Mouse (Mus musculus) c-Kit-positive CD71-positive TER-119-positive erythroid progenitor cells, embryonic 14.5 days (primary cell): Measurements from ENCODE around the gene Map3k1.

Source experiments
- DNase-seq: peaks from one replicate; pipeline ENCODE4 v3.0.0-alpha.2; 2013; ENCODE audit warnings: low spot score

The Map3k1 gene

DNA sequence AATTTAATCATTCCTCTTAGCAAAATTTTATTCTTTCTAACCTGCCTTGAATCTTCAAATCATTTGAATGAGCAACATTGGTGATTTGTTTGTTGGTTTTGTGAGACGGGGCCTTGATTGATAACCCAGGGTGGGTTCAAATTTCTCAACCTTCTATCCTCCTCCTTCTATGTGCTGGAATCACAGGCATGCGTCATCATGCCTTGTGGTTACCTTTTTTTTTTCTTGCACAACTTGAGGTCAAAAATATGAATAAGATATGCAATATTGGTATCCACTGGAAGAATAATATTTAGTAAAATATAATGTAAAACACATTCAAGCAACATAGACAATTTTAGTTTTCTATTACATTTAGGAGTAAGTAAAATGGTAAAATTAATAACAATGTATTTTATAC is 3.9 kb upstream of the Map3k1 start:
- no peak for DNase-seq

DNA sequence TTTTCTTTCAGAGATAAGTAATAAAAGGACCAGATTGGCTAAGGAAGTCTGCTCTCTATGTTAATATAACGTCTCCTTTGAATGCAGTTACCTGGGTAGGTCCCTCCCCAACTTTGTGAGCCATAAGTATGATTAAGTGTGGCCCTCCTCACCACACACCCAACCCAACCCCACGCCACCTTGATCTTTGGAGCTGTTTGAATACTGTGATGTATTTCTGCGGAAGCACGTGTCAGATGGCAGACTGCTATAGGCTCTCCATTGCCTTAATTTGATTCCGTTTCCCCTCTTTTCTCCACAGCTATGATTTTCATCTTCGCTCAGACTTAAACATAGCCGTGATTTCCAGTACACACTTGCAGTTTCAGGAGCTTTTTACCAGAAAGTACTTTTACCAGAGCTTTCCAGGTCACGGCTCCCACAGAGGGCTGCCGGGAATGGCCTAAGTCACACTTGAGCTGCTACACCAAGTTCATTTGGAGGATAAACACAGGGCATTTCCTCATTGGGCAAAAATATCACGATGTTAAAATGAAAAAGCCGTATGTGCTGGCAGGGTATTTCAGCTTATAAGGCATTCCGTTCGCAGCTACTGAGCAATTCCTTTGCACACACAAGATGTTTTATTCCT is 2.3 kb upstream of the Map3k1 start:
- no peak for DNase-seq

DNA sequence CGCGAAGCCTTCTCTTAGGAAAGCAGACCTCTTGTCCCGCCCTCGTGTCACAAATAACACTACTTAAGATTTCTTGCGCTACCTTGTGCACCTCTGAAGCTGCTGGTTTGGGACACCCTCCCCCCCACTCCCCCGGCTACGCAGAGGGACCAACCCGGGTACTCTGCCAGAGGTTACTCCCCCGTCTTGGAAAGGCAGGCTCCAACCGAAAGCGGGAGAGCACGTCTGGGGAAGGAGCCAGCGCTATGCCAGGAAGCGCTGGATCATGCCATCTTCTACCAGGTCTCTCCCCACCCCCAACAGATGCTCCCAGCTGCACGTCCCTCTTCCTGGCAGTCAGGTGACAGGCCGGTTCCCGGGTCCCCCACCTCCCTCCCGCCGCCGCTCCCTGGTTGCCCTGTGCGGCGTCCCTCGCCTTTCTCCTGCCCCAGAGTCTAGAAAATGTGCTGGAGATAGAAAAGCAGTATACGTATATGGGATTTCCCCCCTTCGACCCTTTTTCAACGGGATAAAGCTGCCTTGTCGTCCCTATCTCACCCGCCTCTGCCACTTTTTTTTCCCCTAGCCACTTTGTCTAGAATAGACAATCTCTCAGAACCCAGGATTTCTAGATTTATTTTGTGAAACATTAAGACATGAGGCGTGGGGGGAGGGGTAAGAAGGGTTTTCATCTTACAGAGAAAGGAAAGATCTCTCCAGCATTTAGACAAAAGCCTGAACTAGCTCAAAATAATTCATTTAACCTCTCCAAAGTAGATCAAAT is 854 bp upstream of the Map3k1 start:
- no peak for DNase-seq

DNA sequence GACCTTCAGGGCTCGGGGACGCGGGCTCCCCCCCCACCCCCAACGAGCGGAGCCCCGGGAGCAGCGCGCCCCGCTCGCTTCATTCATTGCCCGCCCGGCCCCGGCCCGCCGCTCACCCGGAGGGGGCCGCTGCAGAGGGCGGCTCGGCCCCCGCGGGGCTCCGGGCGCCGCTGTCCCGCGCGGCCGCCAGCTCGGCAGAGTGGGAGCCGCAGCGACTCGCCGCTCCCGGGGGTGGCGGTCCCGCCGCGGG is 481 bp downstream of the Map3k1 start:
- DNase-seq, result no peak

DNA sequence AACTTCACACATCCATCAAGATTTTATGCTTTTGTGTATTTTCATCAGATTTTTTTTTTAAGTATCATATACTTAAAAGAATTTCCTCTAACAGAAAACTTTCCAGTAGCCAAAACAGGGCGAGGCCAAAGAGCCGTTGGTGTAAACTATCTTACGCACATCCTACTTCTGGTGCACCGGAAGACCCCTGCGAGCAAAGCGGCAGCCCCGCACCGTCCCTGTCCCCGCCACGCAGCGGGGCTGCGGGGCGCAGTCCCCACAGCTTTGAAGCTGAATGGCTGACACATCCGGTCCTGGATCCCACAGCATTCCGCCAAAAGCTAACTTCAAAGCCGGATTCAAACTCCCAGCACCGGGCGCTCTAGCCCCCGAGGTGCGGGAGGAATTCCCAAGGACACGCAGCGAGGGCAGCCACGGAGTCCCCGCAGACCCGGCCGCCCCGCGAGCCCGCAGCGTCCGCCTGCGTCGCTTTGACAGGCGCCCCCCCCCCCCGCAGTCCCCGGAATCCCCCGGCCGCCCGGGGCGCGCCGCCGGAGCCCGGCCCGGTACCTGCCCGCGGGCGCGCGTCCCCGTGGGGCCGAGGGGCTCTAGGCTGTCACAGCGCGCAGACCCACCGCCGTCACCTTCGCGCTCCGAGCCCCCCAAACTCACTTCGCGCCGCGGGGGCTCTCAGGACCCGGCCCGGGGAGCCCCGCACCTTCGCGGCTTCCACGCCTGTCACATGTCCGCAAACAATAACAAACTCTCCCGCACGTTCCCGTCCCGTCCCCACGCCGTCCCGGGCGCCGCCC is 1.0 kb downstream of the Map3k1 start:
- no peak for DNase-seq

DNA sequence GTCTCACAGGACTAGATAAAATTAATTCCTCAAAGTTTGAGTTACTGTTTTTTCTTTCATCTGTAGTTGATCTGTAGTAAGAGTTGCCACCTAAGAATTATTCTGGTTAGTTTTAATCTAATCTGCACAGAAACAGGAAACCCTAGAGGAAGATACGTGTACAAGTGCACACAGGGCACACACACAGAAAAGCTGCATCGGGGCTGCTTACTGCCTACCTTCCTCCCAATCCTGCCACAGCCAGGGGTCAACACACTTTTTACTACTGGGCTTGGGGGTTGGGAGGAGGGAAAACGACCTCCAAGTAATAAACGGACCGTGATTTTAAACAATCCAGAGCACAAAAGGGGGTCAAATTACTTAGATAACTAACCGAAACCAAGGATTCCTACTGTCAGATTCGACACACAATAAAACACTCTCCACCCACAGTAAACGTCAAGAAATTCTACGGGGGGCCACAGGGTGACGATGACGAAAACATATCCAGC is 1.6 kb downstream of the Map3k1 start:
- no peak for DNase-seq

DNA sequence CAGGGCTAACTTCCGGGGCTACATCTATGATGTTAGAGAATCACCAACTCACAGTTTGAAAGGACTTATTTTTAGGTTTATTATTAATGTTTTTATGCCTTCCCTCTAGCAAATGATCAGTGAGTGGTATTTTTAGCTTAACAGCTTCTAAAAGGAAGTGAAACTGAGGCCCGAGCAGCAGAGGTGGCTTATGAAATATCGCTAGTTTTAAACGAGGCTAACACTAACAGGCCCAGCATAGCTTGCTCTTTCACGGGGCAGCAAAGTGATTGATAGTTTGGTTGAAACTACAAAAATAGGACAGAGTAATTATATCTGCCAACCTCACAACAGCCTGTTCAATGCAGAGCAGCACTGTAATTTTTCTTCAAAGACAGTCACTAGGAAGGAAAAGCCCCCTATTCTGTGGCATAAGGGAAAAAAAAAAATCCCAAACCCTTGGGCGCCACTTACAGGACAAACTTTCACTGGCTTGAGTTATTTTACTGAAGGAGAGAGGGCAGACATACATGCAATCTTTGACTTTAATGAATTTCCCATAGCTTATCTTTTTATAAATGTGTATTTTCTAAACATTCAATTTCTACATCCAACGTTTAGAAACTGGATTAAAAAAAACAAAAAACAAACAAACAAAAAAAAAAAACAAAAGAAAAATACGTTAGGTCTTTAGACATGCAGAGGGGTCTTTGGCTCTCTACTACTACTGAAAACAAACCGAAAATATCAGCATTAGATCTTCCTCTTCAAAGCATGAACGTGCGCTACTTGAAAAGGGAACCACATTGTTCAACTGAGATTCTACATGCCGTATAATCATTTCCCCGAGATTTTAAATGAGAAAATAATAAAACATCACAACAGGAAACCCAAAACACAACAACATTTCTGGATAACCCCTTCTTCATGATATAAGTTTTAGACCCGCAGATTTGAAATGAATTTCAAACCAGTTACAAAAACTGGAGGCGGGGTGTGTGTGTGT is 2.8 kb downstream of the Map3k1 start:
- DNase-seq, result no peak

DNA sequence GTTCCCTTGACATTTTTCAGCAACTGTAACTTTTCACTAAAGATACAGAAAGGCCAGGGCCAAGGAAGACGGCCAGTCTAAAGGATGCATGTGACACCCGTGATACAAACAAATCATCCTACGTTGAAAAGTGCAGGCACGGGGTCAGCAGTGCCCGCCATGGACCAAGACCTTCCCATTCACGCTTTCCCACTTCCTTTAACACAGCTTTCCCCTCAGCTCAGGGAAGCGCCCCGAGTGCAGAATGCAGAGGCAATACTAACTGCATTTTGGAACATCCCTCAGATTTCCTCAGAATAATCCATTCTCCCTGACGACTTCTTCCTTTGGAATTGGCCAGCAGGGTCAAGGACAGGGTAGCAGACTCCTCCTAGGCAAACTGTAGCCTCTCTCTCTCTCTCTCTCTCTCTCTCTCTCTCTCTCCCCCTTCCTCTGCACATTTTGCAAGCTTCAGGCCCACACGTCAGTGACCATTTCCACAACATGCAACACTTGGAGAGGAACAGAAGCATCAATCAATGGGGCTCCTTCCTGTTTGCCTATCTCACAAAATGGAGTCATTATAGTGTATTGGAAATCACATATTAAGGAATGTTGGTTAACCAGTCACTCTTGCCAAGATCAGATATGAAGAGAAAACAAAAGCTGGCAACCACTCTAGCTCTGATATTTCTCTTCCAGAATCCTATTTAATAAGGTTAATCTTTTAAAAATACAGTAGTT is 3.7 kb downstream of the Map3k1 start:
- no peak for DNase-seq

DNA sequence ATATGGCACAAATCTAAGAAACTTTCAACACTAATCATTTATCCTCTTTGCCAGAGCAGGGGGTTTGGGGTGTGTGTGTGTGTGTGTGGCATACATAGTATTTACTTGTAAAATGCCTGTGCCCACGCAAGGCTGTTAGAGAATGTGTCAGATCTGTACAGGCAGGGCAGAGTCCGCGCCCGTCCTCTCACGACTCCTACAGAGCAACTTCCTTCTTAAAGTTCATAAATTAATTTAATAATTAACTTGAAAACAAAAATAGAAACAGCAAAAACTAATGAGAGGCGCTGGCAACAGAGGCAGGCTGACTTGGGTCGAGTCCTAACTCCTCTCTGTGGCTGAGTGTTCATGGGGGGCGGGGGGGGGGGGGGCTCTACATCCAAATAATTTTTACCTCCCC is 4.6 kb downstream of the Map3k1 start:
- DNase-seq, result no peak

DNA sequence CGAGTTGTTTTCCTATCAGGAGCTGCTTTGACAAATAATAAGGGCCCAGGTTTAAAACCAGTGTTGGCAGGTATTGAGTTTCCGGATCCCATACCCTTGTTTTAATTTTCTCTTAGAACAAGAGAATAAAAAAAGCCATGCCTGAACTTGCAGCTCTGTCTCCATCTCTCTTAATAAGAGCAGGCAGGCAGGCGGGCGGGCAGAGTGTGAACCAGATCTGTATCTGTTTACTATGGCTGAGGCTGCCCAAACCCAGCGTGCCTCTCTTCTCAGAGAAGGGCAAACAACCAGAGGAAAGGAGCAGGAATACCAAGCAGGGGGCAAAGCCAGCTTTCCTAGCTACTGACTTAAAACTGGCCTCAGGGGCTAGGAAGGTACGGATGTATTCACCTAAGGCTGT is 5.3 kb downstream of the Map3k1 start:
- no peak for DNase-seq

DNA sequence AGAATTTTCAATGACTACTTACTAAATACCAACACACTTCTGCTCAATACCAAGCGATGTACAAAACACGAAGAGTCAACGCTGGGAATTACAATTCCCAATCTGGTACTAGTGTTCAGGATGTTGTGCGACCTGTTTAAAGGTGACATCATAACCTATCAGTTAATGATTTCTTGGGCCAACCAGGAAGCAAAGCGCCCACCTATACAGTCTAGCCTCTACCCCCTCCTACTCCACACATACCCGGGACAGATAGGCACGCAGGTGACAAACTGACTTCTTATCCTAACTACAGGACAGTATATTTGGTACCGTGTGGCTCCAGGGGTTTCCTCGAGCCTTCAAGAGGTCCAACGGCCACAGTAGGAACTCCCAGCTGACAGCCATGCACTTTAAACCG is 5.9 kb downstream of the Map3k1 start:
- no peak for DNase-seq

DNA sequence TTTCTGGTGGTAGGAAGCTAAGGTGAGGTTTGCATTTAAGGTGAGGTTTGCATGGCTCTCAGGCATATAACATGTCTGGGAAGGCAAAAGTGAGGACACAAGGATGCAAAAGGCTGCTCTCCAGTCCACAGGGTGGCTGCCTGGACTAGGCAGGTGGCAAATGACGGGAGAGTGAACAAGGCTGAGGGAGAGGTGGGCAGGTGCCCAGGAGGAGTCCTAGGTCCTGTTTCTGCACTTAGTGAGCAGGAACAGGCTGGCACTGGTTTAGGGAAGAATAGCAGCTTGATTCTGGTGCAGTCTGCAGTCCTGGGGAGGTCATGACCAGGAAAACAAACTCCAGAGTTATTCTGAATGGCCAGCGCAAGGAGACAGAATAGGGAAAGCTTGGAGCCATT is 6.5 kb downstream of the Map3k1 start:
- DNase-seq, result no peak

DNA sequence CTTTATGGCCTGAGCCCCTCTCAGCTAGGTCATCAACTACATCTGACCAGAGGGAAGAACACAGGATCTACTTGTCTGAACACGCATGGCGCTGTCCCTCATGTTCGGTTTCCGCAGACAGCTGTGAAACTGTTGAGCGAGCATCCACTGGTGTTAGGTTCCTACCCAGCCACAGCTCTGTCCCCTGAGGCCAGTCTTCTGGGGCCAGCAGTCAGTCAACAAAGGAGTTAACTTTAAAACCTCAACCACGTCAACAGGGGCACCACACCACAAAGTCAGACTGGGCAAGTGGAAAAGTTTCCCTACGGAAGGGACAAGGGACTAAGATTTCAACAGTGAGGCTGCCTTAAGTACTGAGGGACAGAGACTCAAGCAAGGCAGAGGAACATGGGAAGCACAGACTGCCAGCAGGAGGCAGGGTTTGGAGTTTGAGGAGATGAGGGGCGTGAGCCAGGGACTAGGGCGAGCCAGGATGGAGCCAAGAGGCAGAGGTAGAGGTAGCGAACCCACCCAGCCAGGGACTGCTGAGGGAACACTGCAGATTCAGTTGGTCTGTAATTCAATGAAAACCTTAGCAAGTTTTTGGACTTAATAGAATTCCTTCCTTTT is 7.0 kb downstream of the Map3k1 start:
- DNase-seq, result no peak

DNA sequence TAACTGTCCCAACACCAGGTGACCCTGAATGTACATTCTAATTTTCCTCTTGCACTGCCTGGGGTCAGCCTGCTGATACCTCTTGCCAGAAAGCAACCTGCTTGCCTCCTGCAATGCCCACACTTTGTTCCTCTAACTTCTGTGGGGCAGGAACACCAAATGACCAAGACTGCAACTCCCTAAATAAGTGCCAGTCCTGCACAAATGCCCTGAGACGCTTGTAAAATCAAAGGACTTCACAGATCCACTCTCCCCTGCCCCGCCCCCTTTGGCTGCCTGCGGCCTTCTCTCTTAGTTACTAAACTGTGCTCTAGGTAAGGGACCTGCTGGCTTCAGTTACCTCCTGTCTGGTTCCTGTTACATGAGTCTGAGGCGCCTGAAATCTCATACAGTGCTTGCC is 7.9 kb downstream of the Map3k1 start:
- DNase-seq, result no peak

DNA sequence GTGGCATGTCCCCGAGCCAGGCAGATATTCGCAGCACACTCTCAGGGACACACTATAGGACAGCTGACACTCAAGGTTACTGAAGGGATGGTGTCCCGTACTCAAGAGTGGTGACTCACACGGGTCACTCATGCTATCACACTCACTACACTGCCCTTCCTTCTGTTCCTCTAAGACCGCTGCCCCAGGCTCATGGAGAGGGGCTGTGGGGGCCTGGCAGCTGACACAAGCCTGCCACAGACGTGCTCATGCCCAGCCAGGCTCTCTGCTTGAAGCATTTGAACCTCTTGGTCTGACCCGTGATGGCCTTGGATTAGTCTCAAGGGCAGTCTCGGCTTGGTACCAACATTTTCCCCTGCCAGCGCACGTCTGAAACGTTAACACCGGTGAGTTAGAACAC is 10.7 kb downstream of the Map3k1 start:
- no peak for DNase-seq

DNA sequence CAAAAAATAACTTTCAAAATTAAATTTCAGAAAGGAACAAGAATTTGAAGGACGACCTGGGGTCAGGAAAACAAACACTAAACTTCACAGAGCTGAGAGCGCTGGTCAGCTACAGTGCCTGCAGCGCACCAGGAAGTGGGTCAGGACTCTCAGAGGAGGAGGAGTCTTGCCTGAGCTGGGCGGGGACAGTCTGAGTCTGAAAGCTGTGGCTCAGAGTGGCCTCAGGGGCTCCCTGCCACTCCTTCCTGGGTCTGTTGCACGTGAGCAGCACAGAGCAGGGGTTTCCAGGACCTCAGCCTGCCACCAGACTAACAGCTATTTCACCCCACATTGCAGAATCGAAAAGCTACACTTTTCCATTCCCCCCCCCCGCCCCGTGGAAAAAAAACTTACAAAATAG is 11.8 kb downstream of the Map3k1 start:
- DNase-seq, result no peak

DNA sequence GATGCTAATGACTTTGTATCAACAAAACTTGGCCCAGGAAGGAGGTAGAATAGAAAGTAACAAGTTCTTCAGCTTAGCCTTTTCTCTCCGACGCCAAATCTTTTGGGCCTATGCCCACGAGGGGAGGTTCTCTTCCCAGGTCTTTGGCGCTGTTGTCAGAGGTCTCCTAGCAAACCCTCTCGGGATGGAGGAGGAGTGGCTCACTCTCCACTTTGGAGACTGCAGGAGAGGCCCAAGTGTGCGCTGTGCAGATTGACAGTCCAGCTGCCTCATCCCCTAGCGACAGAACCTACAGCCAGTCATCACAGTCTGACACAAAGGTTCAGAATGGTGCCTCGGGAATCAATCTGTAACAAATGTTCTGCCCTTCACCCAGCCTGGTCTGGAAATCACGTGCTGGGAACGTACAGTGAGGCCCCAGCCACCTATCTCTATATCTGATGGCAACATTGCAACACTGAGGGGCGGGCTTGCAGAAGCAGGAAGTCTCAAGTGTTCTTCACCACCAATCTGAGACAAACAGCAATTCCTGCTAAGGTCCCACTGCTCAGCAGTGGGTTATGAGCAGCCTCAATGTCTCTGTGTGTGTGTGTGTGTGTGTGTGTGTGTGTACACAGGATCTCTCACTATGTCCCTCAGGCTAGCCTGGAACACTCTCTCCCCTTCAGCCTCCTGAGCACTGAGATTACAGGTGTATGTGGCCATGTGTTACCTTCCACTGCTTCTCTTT is 12.4 kb downstream of the Map3k1 start:
- no peak for DNase-seq

DNA sequence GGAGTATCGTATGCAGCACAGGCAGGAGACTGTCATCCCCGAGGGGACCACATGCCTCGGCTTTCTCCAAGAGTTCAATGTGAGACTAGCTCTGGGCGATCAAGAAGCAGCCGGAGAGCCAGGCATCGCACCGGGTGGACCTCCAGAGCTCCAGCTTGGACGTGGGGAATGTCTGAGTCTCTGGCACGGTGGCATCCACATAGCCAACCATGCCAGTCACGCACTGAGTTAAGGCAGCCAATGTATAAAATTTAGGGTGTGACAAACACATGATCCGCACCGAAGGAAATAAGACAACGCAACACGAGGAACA is 15.9 kb downstream of the Map3k1 start:
- no peak for DNase-seq

DNA sequence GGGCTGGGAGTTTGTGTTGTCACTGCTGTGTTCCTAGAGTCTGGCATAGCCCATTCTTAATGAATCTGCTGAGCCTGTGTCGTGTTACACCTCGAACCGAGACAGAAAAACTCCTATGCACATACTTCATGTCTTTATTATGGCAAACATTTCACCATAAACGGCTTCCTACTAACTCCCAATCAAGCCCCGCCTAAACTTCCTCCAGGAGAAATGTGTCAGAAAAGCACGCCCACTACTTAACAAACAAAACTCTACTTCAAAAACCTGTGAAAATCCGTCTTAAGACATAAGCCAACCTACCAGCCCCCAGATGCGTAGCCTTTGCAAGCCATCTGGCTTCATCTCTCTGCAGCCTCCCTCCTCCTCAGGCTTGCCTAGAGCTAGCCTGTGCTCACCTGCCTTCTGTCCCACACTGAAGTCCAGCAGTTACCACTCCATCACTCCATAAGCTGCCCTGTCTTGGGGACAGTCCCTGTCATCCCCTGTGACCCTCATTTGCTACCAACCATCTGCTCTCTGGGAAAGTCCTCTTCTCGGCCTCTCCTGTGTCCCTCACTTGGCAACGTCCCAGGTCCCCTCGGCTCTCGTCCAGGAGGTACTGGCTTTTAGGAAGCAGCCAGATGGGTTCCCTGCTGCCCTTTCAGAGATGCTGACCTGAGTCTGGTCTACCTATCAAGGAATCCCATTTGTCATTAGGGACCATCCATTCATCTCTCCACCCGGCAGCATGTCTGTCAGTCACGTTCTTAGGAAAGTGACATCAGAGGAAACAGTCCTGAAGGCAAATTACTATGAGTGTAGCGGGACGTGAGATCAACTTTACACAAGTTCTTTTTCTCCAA is 16.4 kb downstream of the Map3k1 start:
- DNase-seq, result no peak

DNA sequence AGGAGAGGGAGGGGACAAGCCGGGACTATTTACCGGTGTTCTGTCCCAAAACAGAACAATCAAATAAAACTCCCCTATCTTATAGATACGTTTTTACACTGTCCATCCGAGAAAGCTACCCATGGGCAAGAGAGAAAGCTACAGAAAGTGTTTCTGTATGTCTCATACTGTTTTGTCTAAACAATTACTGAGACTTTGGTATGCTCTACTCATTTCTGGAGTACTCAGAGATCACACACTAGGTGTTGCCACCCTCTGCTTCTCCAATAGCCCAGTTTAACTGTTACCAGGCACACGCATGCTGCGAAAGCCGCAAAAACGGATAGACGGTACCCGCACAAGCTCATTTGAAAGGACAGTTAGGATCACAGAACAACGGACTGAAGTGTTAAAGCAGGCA is 17.2 kb downstream of the Map3k1 start:
- no peak for DNase-seq
